Mouse (Mus musculus) heart, postnatal 0 days (tissue): ENCODE measurements around the gene Tesk2. TPM values are rescaled to one million over a fixed set of nuclear protein-coding genes. Genes with fewer than 3 reads are reported as not detected.

Experiments used
- ATAC-seq: fragments of 200-750 bp; cut with Nextera tagmentation; 2 replicates; pipeline ENCODE4 v1.8.0; 2017; ENCODE audit warnings: low read depth, moderate number of reproducible peaks, moderate library complexity; ENCODE audit not compliant: insufficient read depth
- DNase-seq: peaks from one replicate; pipeline ENCODE4 v3.0.0-alpha.2; 2016; ENCODE audit warnings: low spot score
- H3K27ac ChIP-seq: fragments of 300-500 bp; sonication (generic); 2 replicates; pipeline ENCODE4 v1.5.1; 2014; ENCODE audit warnings: low read depth, mild to moderate bottlenecking
- H3K27me3 ChIP-seq: fragments of 300-500 bp; sonication (generic); 2 replicates; pipeline ENCODE4 v1.6.1; 2014; ENCODE audit warnings: low read length, mixed read lengths; ENCODE audit not compliant: control insufficient read depth, insufficient read depth
- H3K36me3 ChIP-seq: fragments of 300-500 bp; sonication (generic); replicated peaks from 2 replicates; pipeline ENCODE4 v1.6.1; 2014; ENCODE audit warnings: low read length, mixed read lengths; ENCODE audit not compliant: control insufficient read depth, insufficient read depth
- H3K4me1 ChIP-seq: fragments of 300-500 bp; sonication (generic); 2 replicates; pipeline ENCODE4 v1.6.1; 2014; ENCODE audit warnings: antibody characterized with exemption; ENCODE audit not compliant: control insufficient read depth, insufficient read depth
- H3K4me2 ChIP-seq: fragments of 300-500 bp; sonication (generic); 2 replicates; pipeline ENCODE4 v1.6.1; 2014; ENCODE audit warnings: low read depth, mild to moderate bottlenecking, low read length, moderate library complexity
- H3K4me3 ChIP-seq: fragments of 300-500 bp; sonication (generic); 2 replicates; pipeline ENCODE4 v1.5.1; 2014; ENCODE audit warnings: low read depth, low read length
- H3K9ac ChIP-seq: fragments of 300-500 bp; sonication (generic); replicated peaks from 2 replicates; pipeline ENCODE4 v1.6.1; 2014; ENCODE audit warnings: low read depth, low read length, mixed read lengths
- H3K9me3 ChIP-seq: fragments of 300-500 bp; sonication (generic); replicated peaks from 2 replicates; pipeline ENCODE4 v1.6.1; 2016; ENCODE audit warnings: low read length; ENCODE audit not compliant: control insufficient read depth
- CTCF ChIP-seq: IDR thresholded peaks from 2 replicates; pipeline ENCODE4 v1.5.1; 2016; ENCODE audit warnings: antibody characterized with exemption, control low read depth, low read depth
- EP300 ChIP-seq: IDR thresholded peaks from 2 replicates; pipeline ENCODE4 v1.6.1; 2016; ENCODE audit warnings: antibody characterized with exemption, low read depth
- WGBS: fragments of 180-500 bp; shearing (Covaris S2); extraction: QIAGEN DNeasy Blood & Tissue Kit; methylation state at CpG from one replicate; pipeline ENCODE4 v1.1.7; 2014; 5-methylcytosine and 5-hydroxymethylcytosine counted together
- polyA plus RNA-seq: library from polyadenylated mRNA; unstranded; fragments of >200 nt; fragmentation: Nextera tagmentation; extraction: Ambion mirVana; gene quantifications from 2 replicates; pipeline ENCODE4 v1.2.1, GENCODE M21; 2015
- total RNA-seq: library from RNA; depleted of rRNA; stranded (reverse); fragments of >200 nt; gene quantifications from 2 replicates; pipeline ENCODE4 v1.2.3, GENCODE M21; 2014; ENCODE audit warnings: low replicate concordance

Tesk2 gene
- total and polyA plus RNA-seq, 2 experiments from 2014 or later = 1.3 to 2.3 TPM

DNA sequence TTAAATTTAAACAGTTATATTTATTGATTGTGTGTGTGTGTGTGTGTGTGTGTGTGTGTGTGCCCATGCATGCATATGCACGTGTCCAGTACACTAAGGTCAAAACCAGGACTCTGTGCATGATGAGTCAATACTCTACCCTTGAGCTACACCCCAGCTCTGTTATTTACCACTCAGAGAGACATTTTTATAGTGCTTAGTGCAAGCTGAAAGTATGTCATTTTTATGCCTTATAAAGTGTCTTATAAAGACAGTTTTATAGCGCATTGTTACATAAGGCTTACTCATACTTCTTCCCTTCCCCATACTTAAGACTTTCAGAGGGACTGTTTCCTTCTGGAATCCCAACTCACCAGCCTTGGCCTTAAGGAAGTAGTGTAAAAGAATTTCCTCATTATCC, 29.0 kb downstream of the Tesk2 start:
- DNase-seq = no peak
- H3K4me3 ChIP-seq = no peak overlapping the region
- no peak overlapping the region for H3K9ac ChIP-seq
- WGBS = 68% methylated on average over 2 of the region's 2 CpGs
- H3K4me2 ChIP-seq = no peak overlapping the region
- H3K27ac ChIP-seq = no peak overlapping the region
- TF ChIP-seq EP300 (no peak), CTCF (no peak)
- no peaks in the 10 kb centered on the region for H3K27me3 ChIP-seq
- no peaks in the 10 kb centered on the region for H3K4me1 ChIP-seq
- no peak for ATAC-seq
- no peaks in the 10 kb centered on the region for H3K9me3 ChIP-seq
- no peaks in the 10 kb centered on the region for H3K36me3 ChIP-seq

- Histone ChIP-seq H3K4me1 (no peaks in the 10 kb centered on the region), H3K27ac (no peak overlapping the region), H3K4me2 (no peak overlapping the region), H3K27me3 (no peaks in the 10 kb centered on the region), H3K9me3 (no peaks in the 10 kb centered on the region), H3K9ac (no peak overlapping the region), H3K36me3 (no peaks in the 10 kb centered on the region), H3K4me3 (no peak overlapping the region)
- DNase-seq (no peak), ATAC-seq (no peak)
- 72% methylated on average over 2 of the region's 2 CpGs for WGBS
- TF ChIP-seq CTCF (no peak), EP300 (no peak)
Observed at GRCm38 (mm10) chr4:116761914-116762313, 41.2 kb downstream of the Tesk2 start.

- Histone ChIP-seq H3K27me3 (no peaks in the 10 kb centered on the region), H3K4me2 (no peak overlapping the region), H3K4me1 (no peaks in the 10 kb centered on the region), H3K36me3 (no peaks in the 10 kb centered on the region), H3K27ac (no peak overlapping the region), H3K9me3 (no peaks in the 10 kb centered on the region), H3K4me3 (no peak overlapping the region), H3K9ac (no peak overlapping the region)
- TF ChIP-seq EP300 (no peak), CTCF (no peak)
- DNase-seq (no peak), ATAC-seq (no peak)
- 81% methylated on average over 5 of the region's 5 CpGs for WGBS
Observed at GRCm38 (mm10) chr4:116764001-116764400, 43.3 kb downstream of the Tesk2 start.

DNA sequence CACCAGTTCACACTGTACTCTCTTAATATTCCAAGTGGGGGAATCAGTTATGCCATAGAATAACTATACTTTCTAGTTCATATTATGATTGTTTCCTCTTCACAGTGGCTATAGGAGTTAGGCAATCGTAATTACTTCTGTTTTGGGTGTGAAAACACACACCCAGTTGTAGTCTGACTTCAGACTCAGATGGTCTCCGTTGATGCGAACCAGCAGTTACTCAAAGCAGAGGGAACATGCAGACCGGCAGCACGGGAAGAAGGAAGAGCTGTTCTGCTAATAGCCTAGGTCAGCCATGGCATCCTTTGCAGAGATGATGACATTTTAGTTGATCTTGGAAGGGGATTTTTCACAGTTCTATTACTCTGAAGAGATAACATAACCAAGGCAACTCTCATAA, 47.8 kb downstream of the Tesk2 start:
- Histone ChIP-seq H3K4me2 (no peak overlapping the region), H3K4me1 (no peaks in the 10 kb centered on the region), H3K36me3 (no peaks in the 10 kb centered on the region), H3K4me3 (no peak overlapping the region), H3K9ac (no peak overlapping the region), H3K27me3 (no peaks in the 10 kb centered on the region), H3K9me3 (no peaks in the 10 kb centered on the region), H3K27ac (no peak overlapping the region)
- no peak for ATAC-seq
- TF ChIP-seq CTCF (no peak), EP300 (no peak)
- DNase-seq = no peak
- 77% methylated on average over 5 of the region's 5 CpGs for WGBS

DNA sequence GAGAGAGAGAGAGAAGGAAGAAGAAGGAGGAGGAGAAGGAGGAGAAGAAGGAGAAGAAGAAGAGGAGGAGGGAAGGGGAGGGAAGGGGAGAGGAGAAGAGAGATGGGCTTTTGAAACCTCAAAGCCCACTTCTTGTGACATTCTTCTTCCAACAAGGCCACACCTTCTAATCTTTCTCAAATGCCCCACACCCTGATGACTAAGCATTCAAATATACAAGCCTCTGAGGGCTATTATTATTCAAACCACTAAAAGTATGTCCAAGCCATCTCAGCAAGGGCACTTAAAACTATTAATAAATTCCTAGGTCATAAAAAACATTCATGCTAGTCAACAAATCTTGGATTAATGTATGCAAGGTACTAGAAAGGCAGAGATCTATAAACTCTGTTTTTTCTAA, 48.3 kb downstream of the Tesk2 start:
- H3K36me3 ChIP-seq = no peaks in the 10 kb centered on the region
- no peak overlapping the region for H3K27ac ChIP-seq
- H3K9ac ChIP-seq = no peak overlapping the region
- no peaks in the 10 kb centered on the region for H3K4me1 ChIP-seq
- no peak overlapping the region for H3K4me2 ChIP-seq
- H3K4me3 ChIP-seq = no peak overlapping the region
- DNase-seq = no peak
- ATAC-seq = no peak
- H3K27me3 ChIP-seq = no peaks in the 10 kb centered on the region
- no peak for TF ChIP-seq EP300
- no peak for TF ChIP-seq CTCF
- no peaks in the 10 kb centered on the region for H3K9me3 ChIP-seq

- Histone ChIP-seq H3K9me3 (no peaks in the 10 kb centered on the region), H3K27me3 (no peaks in the 10 kb centered on the region), H3K9ac (no peak overlapping the region), H3K4me1 (no peaks in the 10 kb centered on the region), H3K36me3 (no peaks in the 10 kb centered on the region), H3K4me2 (no peak overlapping the region), H3K4me3 (no peak overlapping the region), H3K27ac (no peak overlapping the region)
- TF ChIP-seq CTCF (no peak), EP300 (no peak)
- whole genome bisulfite sequencing = 85% methylated on average over 5 of the region's 5 CpGs
- ATAC-seq (no peak), DNase-seq (no peak)
Observed at GRCm38 (mm10) chr4:116776391-116776790, 55.6 kb downstream of the Tesk2 start.
